Mouse (Mus musculus): ENCODE data around the gene Fbrsl1. TPM values are rescaled to one million over a fixed set of nuclear protein-coding genes. Genes with fewer than 3 reads are reported as not detected.

The Fbrsl1 gene
- polyA plus RNA-seq, 1 experiment: 29.4 TPM

DNA sequence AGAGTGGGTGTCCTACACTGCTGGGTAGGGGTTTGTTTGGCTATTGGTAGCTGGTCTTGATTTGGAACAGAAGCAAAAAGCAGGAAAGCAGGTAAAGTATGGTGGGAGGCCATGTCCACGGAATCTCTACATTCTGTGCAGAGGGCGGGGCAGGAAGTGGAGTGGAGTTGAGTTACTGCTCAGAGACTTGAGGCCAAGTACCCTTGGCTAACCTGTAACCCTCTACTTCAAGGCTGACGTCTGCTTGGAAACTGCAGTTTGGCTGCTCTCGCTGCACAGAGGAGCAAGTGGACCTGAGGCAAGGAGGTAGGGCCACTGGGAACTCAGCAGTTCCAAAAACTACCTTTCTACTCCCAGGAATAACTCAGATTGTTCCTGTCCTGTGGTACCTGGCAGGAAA lies 103.8 kb downstream of the Fbrsl1 start, which contains the start of gene Lrcol1:
Gene Lrcol1 (plus strand): TSS at position 207 of the 400 bp plus-strand sequence.
- Histone ChIP-seq H3K4me3 (ENCODE audit: insufficient read depth, low read length) (no peak within 1 kb of the TSS), H3K27ac (ENCODE audit: insufficient read depth, low read depth, low read length) (no peak within 1 kb of the TSS), H3K4me1 (ENCODE audit: control insufficient read depth, insufficient read depth, low read length) (no peaks in the 10 kb centered on the region)
- TF ChIP-seq POLR2A (IDR thresholded peaks at IDR 0.05; ENCODE audit: borderline replicate concordance, low read depth, low read length) (no peak), CTCF (IDR thresholded peaks at IDR 0.05; ENCODE audit: low read depth, low read length) (no peak)

DNA sequence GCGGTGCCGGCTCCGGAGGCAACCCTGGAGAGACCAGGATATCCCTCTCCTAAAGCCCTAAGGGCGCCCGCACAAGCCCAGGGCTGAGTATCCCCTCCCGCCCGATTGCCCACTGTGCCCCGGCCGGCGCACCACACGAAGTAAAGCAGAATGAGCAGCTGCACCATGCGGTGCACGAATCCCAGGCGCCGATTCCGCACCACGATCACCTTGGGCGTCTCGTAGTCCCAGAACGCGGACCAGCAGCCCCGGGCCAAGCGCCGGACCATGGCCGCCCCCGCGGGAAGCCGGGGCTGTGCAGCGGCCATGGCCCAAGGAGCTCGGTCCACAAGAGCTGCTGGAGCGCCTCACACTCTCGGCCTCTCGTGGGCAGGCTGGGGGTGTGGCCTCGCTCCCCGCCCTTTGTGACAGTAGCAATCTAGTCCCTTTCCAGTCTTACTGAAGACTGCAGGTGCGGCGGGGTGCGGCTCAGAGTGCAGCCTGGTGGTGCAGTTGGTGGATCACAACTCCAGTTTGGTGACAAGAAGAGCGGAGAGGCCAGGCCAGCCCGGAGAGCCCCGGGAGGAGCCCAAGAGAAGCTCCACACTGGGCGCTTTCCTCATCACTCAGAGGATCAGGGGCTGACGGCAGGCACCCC lies 105.5 kb downstream of the Fbrsl1 start, which contains the start of gene P2rx2:
Gene P2rx2 (minus strand): TSS at position 565 of the 637 bp plus-strand sequence.
- Histone ChIP-seq H3K4me1 (ENCODE audit: control insufficient read depth, insufficient read depth, low read length) (0 out of 2 replicates have a peak, but pooled peaks cover 3% of the 10 kb centered on the region), H3K4me3 (ENCODE audit: insufficient read depth, low read length) (peak within 1 kb of the TSS; percentile 46), H3K27ac (ENCODE audit: insufficient read depth, low read depth, low read length) (no peak within 1 kb of the TSS)
- TF ChIP-seq CTCF (IDR thresholded peaks at IDR 0.05; ENCODE audit: low read depth, low read length) (no peak), POLR2A (IDR thresholded peaks at IDR 0.05; ENCODE audit: borderline replicate concordance, low read depth, low read length) (no peak)

DNA sequence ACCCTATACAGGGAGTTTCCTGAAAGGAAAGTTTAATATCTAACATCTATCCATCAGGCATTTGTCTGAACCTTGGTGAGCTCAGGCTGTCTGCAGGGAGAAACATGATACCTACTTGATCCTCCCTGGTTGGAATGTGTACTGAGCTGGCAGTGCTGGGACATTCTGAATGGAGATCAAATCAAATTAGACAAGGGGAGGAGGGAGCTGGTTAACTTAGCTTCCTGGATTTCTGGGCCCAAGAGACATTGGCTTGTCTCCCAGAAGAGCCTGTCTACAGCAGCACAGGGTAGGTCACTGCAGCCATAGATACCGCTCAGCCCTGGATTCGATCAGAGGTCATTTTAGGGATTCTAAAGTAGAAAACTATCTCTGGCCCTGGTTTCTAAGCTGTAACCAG lies 109.5 kb downstream of the Fbrsl1 start:
- TF ChIP-seq POLR2A (IDR thresholded peaks at IDR 0.05; ENCODE audit: borderline replicate concordance, low read depth, low read length) (no peak), CTCF (IDR thresholded peaks at IDR 0.05; ENCODE audit: low read depth, low read length) (no peak)
- H3K27ac ChIP-seq (ENCODE audit: insufficient read depth, low read depth, low read length): no peak overlapping the region
- 0 out of 2 replicates have a peak, but pooled peaks cover 3% of the 10 kb centered on the region for H3K4me1 ChIP-seq (ENCODE audit: control insufficient read depth, insufficient read depth, low read length)
- H3K4me3 ChIP-seq (ENCODE audit: insufficient read depth, low read length): no peak overlapping the region

DNA sequence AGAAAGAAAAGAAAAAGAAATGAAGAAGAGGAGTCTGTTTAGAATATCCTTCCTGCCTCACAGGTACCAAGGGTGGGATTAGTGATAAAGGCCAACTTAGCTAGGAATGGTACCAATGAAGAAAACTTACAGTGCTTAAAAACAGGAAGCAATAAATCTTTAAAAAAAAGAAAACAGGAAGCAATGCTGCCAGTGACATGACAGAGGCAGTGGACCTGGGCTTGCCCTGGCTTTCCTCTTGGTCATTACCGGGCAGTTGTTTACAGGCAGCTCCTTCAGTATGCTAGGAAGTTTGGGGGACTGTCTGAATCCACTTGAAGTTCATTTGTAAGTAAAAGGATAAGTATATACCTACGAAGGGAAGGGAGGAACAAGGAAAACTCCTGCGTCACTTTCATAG lies 117.8 kb downstream of the Fbrsl1 start:
- H3K27ac ChIP-seq (ENCODE audit: insufficient read depth, low read depth, low read length): no peak overlapping the region
- no peak overlapping the region for H3K4me3 ChIP-seq (ENCODE audit: insufficient read depth, low read length)
- H3K4me1 ChIP-seq (ENCODE audit: control insufficient read depth, insufficient read depth, low read length): peaks cover 6% of the 10 kb centered on the region; the same call in 1 of the 2 replicates
- no peak for TF ChIP-seq POLR2A (IDR thresholded peaks at IDR 0.05; ENCODE audit: borderline replicate concordance, low read depth, low read length)
- no peak for TF ChIP-seq CTCF (IDR thresholded peaks at IDR 0.05; ENCODE audit: low read depth, low read length)

DNA sequence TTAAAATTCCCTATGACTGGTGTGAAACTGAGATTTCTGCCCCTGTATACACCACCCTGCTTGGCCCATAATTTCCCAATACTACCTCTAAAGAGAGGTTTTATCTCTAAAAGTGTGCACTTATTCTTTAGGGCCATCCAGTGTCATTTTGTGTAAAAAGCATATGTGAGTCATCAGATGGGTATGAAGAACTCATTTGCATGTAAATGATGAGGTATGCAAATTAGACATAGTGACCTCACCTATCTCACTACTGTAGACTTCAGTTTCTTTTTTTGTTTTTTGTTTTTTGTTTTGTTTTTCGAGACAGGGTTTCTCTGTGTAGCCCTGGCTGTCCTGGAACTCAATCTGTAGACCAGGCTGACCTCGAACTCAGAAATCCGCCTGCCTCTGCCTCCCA lies 135.2 kb downstream of the Fbrsl1 start:
- TF ChIP-seq CTCF (IDR thresholded peaks at IDR 0.05; ENCODE audit: low read depth, low read length): no peak
- TF ChIP-seq POLR2A (IDR thresholded peaks at IDR 0.05; ENCODE audit: borderline replicate concordance, low read depth, low read length): no peak
- H3K4me1 ChIP-seq (ENCODE audit: control insufficient read depth, insufficient read depth, low read length): no peaks in the 10 kb centered on the region
- H3K4me3 ChIP-seq (ENCODE audit: insufficient read depth, low read length): no peak overlapping the region
- H3K27ac ChIP-seq (ENCODE audit: insufficient read depth, low read depth, low read length): no peak overlapping the region

Other genes starting within 250 kb of the Fbrsl1 start
- gene Ankle2, start 217.5 kb downstream of the Fbrsl1 start, polyA plus RNA-seq (2012; ENCODE audit: insufficient read depth, insufficient read length, missing spikeins): 29.5 and 36.6 TPM in 2 replicates
- gene Pgam5, start 178.6 kb downstream of the Fbrsl1 start, polyA plus RNA-seq (2012; ENCODE audit: insufficient read depth, insufficient read length, missing spikeins): 15.2 and 16.4 TPM in 2 replicates
- gene Pxmp2, start 162.3 kb downstream of the Fbrsl1 start, polyA plus RNA-seq (2012; ENCODE audit: insufficient read depth, insufficient read length, missing spikeins): 3.3 and 3.4 TPM in 2 replicates
- 9.2 and 12.1 TPM in 2 replicates for gene Pole, start 162.2 kb downstream of the Fbrsl1 start, polyA plus RNA-seq (2012; ENCODE audit: insufficient read depth, insufficient read length, missing spikeins)
- not detected in 2 replicates for gene P2rx2, start 105.3 kb downstream of the Fbrsl1 start, polyA plus RNA-seq (2012; ENCODE audit: insufficient read depth, insufficient read length, missing spikeins)
- not detected in 2 replicates for gene Lrcol1, start 103.8 kb downstream of the Fbrsl1 start, polyA plus RNA-seq (2012; ENCODE audit: insufficient read depth, insufficient read length, missing spikeins)
- gene Galnt9, start 95.9 kb upstream of the Fbrsl1 start, polyA plus RNA-seq (2012; ENCODE audit: insufficient read depth, insufficient read length, missing spikeins): 1.0 and 2.0 TPM in 2 replicates
- gene Noc4l, start 204.9 kb upstream of the Fbrsl1 start, polyA plus RNA-seq (2012; ENCODE audit: insufficient read depth, insufficient read length, missing spikeins): 12.9 and 16.1 TPM in 2 replicates
- 10.1 and 13.6 TPM in 2 replicates for gene Ddx51, start 204.9 kb upstream of the Fbrsl1 start, polyA plus RNA-seq (2012; ENCODE audit: insufficient read depth, insufficient read length, missing spikeins)